Mouse (Mus musculus) cortical plate, adult 2 months (tissue): Measurements from ENCODE around the gene Pgk2.

Source experiments
- CTCF ChIP-seq: fragments of 200-500 bp; IDR thresholded peaks from 2 replicates; pipeline ENCODE4 v1.5.1; 2011; ENCODE audit warnings: mild to moderate bottlenecking, control low read depth, low read length; ENCODE audit not compliant: insufficient read depth; ENCODE audit errors: extremely low read depth
- POLR2A ChIP-seq: fragments of 200-500 bp; IDR thresholded peaks from 2 replicates; pipeline ENCODE4 v1.6.1; 2011; ENCODE audit warnings: mild to moderate bottlenecking, low read length, control low read depth; ENCODE audit not compliant: insufficient read depth; ENCODE audit errors: extremely low read depth

DNA sequence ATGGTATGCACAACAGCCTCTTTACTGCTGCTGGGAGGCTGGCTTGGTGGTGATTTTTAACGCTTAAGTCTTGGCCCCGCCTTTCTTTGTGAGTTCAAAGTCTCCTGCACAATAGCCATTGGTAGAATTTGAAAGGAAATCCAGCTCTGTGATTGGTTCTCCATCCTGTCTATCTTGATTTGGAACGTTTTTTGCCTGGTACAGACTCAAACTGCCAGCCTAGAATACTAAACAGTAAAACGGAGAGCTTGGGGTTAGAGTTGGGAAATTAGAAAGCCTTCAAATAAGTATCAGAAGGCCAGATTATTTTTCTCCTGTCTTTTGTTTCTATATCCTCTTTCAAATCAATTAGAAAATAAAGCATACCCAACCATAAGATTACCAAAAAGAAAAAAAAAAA, at the start of gene Pgk2:
- no peak for TF ChIP-seq CTCF
- TF ChIP-seq POLR2A, result no peak
